10 mouse cellular contexts compared by ENCODE assay signal in genomic region chr2:94524536-94524935, GRCm38 (mm10).
A peak's percentile ranks its signal among the peaks of the same experiment; 100 is the strongest.
DNase-seq lines count a peak whose midpoint lies in the region; ATAC-seq lines count a peak whose summit lies in the region.
"Had no signal": no experiment of that assay in that cellular context is flagged by ENCODE, and none has a peak within 500 bp of the region (broad histone marks: within the 10 kb centered on the region; RNA-seq: fewer than 3 reads in every experiment).

No protein-coding gene starts in this region.

- no peaks in the 10 kb centered on the region for H3K36me3 ChIP-seq in heart, embryonic 12.5 days
- H3K36me3 ChIP-seq: G1E; neural tube, embryonic 12.5 days had no signal

- H3K9me3 ChIP-seq in heart, embryonic 12.5 days (replicated peaks) = no peaks in the 10 kb centered on the region
- H3K9me3 ChIP-seq: neural tube, embryonic 12.5 days had no signal

- peak; percentile 5 to 26 for DNase-seq in heart, postnatal 36 days
- DNase-seq in urinary bladder, postnatal 25 days (ENCODE audit: low spot score) = peak; percentile 19
- no peak for DNase-seq in urinary bladder, postnatal 10 days (ENCODE audit: low spot score)
- DNase-seq in hindlimb bud, embryonic 11.5 days (ENCODE audit: extremely low spot score, low read depth, low spot score) = peak; percentile 39
- no peak for DNase-seq in cerebellum, postnatal 36 days
- DNase-seq in gastrocnemius, postnatal 14 days = no peak

- H3K9ac ChIP-seq in heart, embryonic 12.5 days = no peak overlapping the region
- H3K9ac ChIP-seq: neural tube, embryonic 12.5 days had no signal

- H3K27me3 ChIP-seq in heart, embryonic 12.5 days (replicated peaks) = no peaks in the 10 kb centered on the region
- H3K27me3 ChIP-seq: neural tube, embryonic 12.5 days had no signal

- no peak overlapping the region for H3K4me2 ChIP-seq in heart, embryonic 12.5 days
- H3K4me2 ChIP-seq: neural tube, embryonic 12.5 days had no signal

- no peak overlapping the region for H3K27ac ChIP-seq in heart, embryonic 12.5 days (ENCODE audit: poor library complexity, severe bottlenecking)
- H3K27ac ChIP-seq: neural tube, embryonic 12.5 days had no signal

- no peak overlapping the region for H3K4me3 ChIP-seq in heart, embryonic 12.5 days
- H3K4me3 ChIP-seq: neural tube, embryonic 12.5 days had no signal

- H3K4me1 ChIP-seq in heart, embryonic 12.5 days (replicated peaks) = no peaks in the 10 kb centered on the region
- H3K4me1 ChIP-seq: neural tube, embryonic 12.5 days had no signal

- no peak for ATAC-seq in heart, embryonic 12.5 days (ENCODE audit: insufficient number of reproducible peaks, low FRiP score)
- ATAC-seq in erythroblast, adult 5-6 weeks (replicated peaks; ENCODE audit: low FRiP score, poor library complexity, severe bottlenecking) = no peak

- WGBS in heart, embryonic 12.5 days = 21% methylated on average over 6 of the region's 6 CpGs

- intact Hi-C loops in heart, postnatal 36 days (cut with DNase I) = no loop called here
- intact Hi-C loops in gastrocnemius, postnatal 14 days (cut with DNase I; ENCODE audit: low total_unique reads) = no loop called here

Comparison
In these comparisons a context has a peak if more than half of its experiments do, and no peak if none do; other contexts are left out.
1. DNase-seq: peak in heart, postnatal 36 days (2 of 2), urinary bladder, postnatal 25 days (single experiment) and hindlimb bud, embryonic 11.5 days (single experiment); none in urinary bladder, postnatal 10 days (single experiment), cerebellum, postnatal 36 days (0 of 2) and gastrocnemius, postnatal 14 days (single experiment).